7 mouse cellular contexts compared by ENCODE assay signal in the genomic region with DNA sequence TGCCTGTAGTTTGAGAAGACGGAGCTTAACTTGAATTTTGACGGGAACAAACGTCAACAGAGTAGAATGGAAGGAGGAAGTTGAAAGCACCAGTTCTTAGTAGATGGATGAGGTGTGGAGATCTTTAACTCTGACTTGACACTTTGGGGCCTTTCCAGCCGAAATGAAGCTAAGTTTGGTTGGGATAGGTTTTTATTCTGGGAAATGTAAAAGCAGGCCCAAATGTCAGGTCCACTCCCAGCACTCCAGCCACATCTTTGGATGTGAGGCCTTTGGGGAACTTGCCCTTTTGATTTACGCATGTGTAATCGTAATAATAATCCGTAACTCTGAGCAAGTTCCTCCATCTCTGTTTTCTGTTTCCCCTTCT. TPM values are rescaled to one million over a fixed set of nuclear protein-coding genes. Genes with fewer than 3 reads are reported as not detected.
DNase-seq lines count a peak whose midpoint lies in the region; ATAC-seq and TF ChIP-seq lines count a peak whose summit lies in the region.

No protein-coding gene starts in this region.

- no peaks in the 10 kb centered on the region for H3K9me3 ChIP-seq in forebrain, embryonic 12.5 days
- no peaks in the 10 kb centered on the region for H3K9me3 ChIP-seq in liver, embryonic 13.5 days (replicated peaks)
- H3K9me3 ChIP-seq in stomach, postnatal 0 days (ENCODE audit: control insufficient read depth, low read length): no peaks in the 10 kb centered on the region

- 10% methylated on average over 7 of the region's 7 CpGs for WGBS in spleen, adult 2 months
- WGBS in forebrain, embryonic 12.5 days: 13% methylated on average over 7 of the region's 7 CpGs
- 32% methylated on average over 7 of the region's 7 CpGs for WGBS in liver, embryonic 13.5 days (ENCODE audit: insufficient replicate concordance)
- WGBS in stomach, postnatal 0 days: 42% methylated on average over 7 of the region's 7 CpGs

- peak overlapping the region; percentile 78 for H3K4me3 ChIP-seq in spleen, adult 2 months (ENCODE audit: extremely low read depth, insufficient read depth, insufficient read length)
- H3K4me3 ChIP-seq in forebrain, embryonic 12.5 days (replicated peaks): peak overlapping the region; percentile 83
- H3K4me3 ChIP-seq in liver, embryonic 13.5 days (replicated peaks): peak overlapping the region; percentile 61
- peak overlapping the region; percentile 52 for H3K4me3 ChIP-seq in stomach, postnatal 0 days (ENCODE audit: low read depth, low read length)

- peaks cover 18% of the 10 kb centered on the region; the same call in 1 of the 2 replicates for H3K4me1 ChIP-seq in spleen, adult 2 months (ENCODE audit: control insufficient read depth, insufficient read depth, insufficient read length)
- H3K4me1 ChIP-seq in forebrain, embryonic 12.5 days: peaks cover 58% of the 10 kb centered on the region
- peaks cover 47% of the 10 kb centered on the region for H3K4me1 ChIP-seq in liver, embryonic 13.5 days (replicated peaks)
- 0 out of 2 replicates have a peak, but pooled peaks cover 2% of the 10 kb centered on the region for H3K4me1 ChIP-seq in stomach, postnatal 0 days (replicated peaks; ENCODE audit: control insufficient read depth, insufficient read depth)

- no peak for TF ChIP-seq POLR2A in spleen, adult 2 months (IDR thresholded peaks at IDR 0.05; ENCODE audit: low read depth, low read length)

- peaks cover 2% of the 10 kb centered on the region; the same call in 1 of the 2 replicates for H3K36me3 ChIP-seq in spleen, adult 2 months (ENCODE audit: control insufficient read depth, insufficient read depth, low read length)
- H3K36me3 ChIP-seq in forebrain, embryonic 12.5 days (replicated peaks): 0 out of 2 replicates have a peak, but pooled peaks cover 8% of the 10 kb centered on the region
- H3K36me3 ChIP-seq in liver, embryonic 13.5 days: no peaks in the 10 kb centered on the region
- H3K36me3 ChIP-seq in stomach, postnatal 0 days (ENCODE audit: control insufficient read depth, insufficient read depth, low read length): no peaks in the 10 kb centered on the region

- no peak for ATAC-seq in forebrain, embryonic 12.5 days (ENCODE audit: low FRiP score)
- no peak for ATAC-seq in liver, embryonic 13.5 days (ENCODE audit: low read depth)
- no peak for ATAC-seq in stomach, postnatal 0 days (ENCODE audit: low FRiP score, low TSS enrichment)

- H3K9ac ChIP-seq in forebrain, embryonic 12.5 days: peak overlapping the region; percentile 89
- peak overlapping the region; percentile 61 for H3K9ac ChIP-seq in liver, embryonic 13.5 days
- H3K9ac ChIP-seq in stomach, postnatal 0 days (ENCODE audit: low read length): peak overlapping the region; percentile 67; the same call in 1 of the 2 replicates

- TF ChIP-seq EP300 in stomach, postnatal 0 days (optimal IDR thresholded peaks at IDR 0.05): no peak

- no peak for TF ChIP-seq CTCF in spleen, adult 2 months (IDR thresholded peaks at IDR 0.05; ENCODE audit: extremely low read depth, insufficient read depth, insufficient read length, insufficient replicate concordance)
- no peak for TF ChIP-seq CTCF in stomach, postnatal 0 days (IDR thresholded peaks at IDR 0.05; ENCODE audit: low read depth)

- H3K4me2 ChIP-seq in forebrain, embryonic 12.5 days: peak overlapping the region; percentile 76
- H3K4me2 ChIP-seq in liver, embryonic 13.5 days: peak overlapping the region; percentile 76
- peak overlapping the region; percentile 90 for H3K4me2 ChIP-seq in stomach, postnatal 0 days (replicated peaks; ENCODE audit: low read depth)

- H3K27ac ChIP-seq in spleen, adult 2 months (ENCODE audit: insufficient read depth, low read length): peak overlapping the region; percentile 88
- peak overlapping the region; percentile 99 for H3K27ac ChIP-seq in forebrain, embryonic 12.5 days
- no peak overlapping the region for H3K27ac ChIP-seq in liver, embryonic 13.5 days
- peak overlapping the region; percentile 53 for H3K27ac ChIP-seq in stomach, postnatal 0 days (replicated peaks)

- DNase-seq in spleen, adult 2 months (ENCODE audit: low read depth in 1 of 2, low spot score in 2 of 2): no peak
- DNase-seq in spleen, postnatal 10 days (ENCODE audit: low spot score in 2 of 2): no peak
- no peak for DNase-seq in liver, embryonic 13.5 days
- no peak for DNase-seq in stomach, postnatal 0 days (ENCODE audit: low spot score)
- no peak for DNase-seq in urinary bladder, adult 2 months (ENCODE audit: low spot score)
- DNase-seq in adrenal gland, postnatal 25 days: no peak

- H3K27me3 ChIP-seq in spleen, adult 2 months (ENCODE audit: control insufficient read depth, insufficient read depth, low read length): no peaks in the 10 kb centered on the region
- H3K27me3 ChIP-seq in forebrain, embryonic 12.5 days: no peaks in the 10 kb centered on the region
- peaks cover 68% of the 10 kb centered on the region for H3K27me3 ChIP-seq in liver, embryonic 13.5 days
- no peaks in the 10 kb centered on the region for H3K27me3 ChIP-seq in stomach, postnatal 0 days (ENCODE audit: control insufficient read depth, insufficient read depth, low read length)

RNA-seq across cellular contexts. Expression of a gene that starts 0.7 kb away (rescaled TPM):
- polyA plus RNA-seq in spleen, adult 2 months (2012; rRNA removed): 17.4 and 25.5 TPM in 2 replicates
- 49.9 and 54.0 TPM in 2 replicates for polyA plus RNA-seq in forebrain, embryonic 12.5 days (2016; fragmentation: Nextera tagmentation; extraction: Ambion mirVana)
- 1.6 and 1.8 TPM in 2 replicates for polyA plus RNA-seq in liver, embryonic 13.5 days (2015; fragmentation: Nextera tagmentation; extraction: Ambion mirVana)
- 4.5 and 6.2 TPM in 2 replicates for polyA plus RNA-seq in stomach, postnatal 0 days (2015; fragmentation: Nextera tagmentation; extraction: Ambion mirVana)
- 3.4 TPM in 2 replicates for polyA plus RNA-seq in urinary bladder, adult 2 months (2012; rRNA removed)
- total RNA-seq in adrenal gland, postnatal 25 days (2021): 2.4 and 4.8 TPM in 2 replicates

RNA-seq across cellular contexts. Expression of a gene that starts 18.2 kb away (rescaled TPM):
- polyA plus RNA-seq in spleen, adult 2 months (2012; rRNA removed): 0.59 and 0.68 TPM in 2 replicates
- polyA plus RNA-seq in forebrain, embryonic 12.5 days (2016; fragmentation: Nextera tagmentation; extraction: Ambion mirVana): 1.7 TPM in 2 replicates
- 0.03 and 0.06 TPM in 2 replicates for polyA plus RNA-seq in liver, embryonic 13.5 days (2015; fragmentation: Nextera tagmentation; extraction: Ambion mirVana)
- 0.31 and 0.34 TPM in 2 replicates for polyA plus RNA-seq in stomach, postnatal 0 days (2015; fragmentation: Nextera tagmentation; extraction: Ambion mirVana)
- polyA plus RNA-seq in urinary bladder, adult 2 months (2012; rRNA removed): 1.2 and 1.5 TPM in 2 replicates
- total RNA-seq in adrenal gland, postnatal 25 days (2021): 116 and 153 TPM in 2 replicates
